Mouse (Mus musculus): ENCODE results near the gene Slc38a6.

Slc38a6 gene

GRCm38 (mm10) chr12:73286287-73287092 is at the start of gene Slc38a6, which contains the start of gene Trmt5:
TSS of gene Slc38a6 (plus strand) at chr12:73286779.
TSS of gene Trmt5 (minus strand) at chr12:73286710.
- DNase-seq, result peak; percentile 97

GRCm38 (mm10) chr12:73241960-73242359 is 44.6 kb upstream of the Slc38a6 start:
- peak; percentile 51 for DNase-seq

GRCm38 (mm10) chr12:73245687-73246086 is 40.9 kb upstream of the Slc38a6 start:
- DNase-seq, result no peak

GRCm38 (mm10) chr12:73255006-73255405 is 31.6 kb upstream of the Slc38a6 start:
- DNase-seq, result no peak

- DNase-seq, result no peak
Observed at GRCm38 (mm10) chr12:73259269-73259668, 27.3 kb upstream of the Slc38a6 start.

GRCm38 (mm10) chr12:73260339-73260738 is 26.2 kb upstream of the Slc38a6 start:
- DNase-seq, result no peak

GRCm38 (mm10) chr12:73265381-73265978 is 21.1 kb upstream of the Slc38a6 start:
- DNase-seq, result no peak

GRCm38 (mm10) chr12:73266597-73266996 is 20.0 kb upstream of the Slc38a6 start:
- no peak for DNase-seq

GRCm38 (mm10) chr12:73268497-73268896 is 18.1 kb upstream of the Slc38a6 start:
- DNase-seq, result peak; percentile 33

GRCm38 (mm10) chr12:73269531-73269930 is 17.0 kb upstream of the Slc38a6 start:
- DNase-seq, result no peak

GRCm38 (mm10) chr12:73269933-73270332 is 16.6 kb upstream of the Slc38a6 start:
- DNase-seq, result no peak

GRCm38 (mm10) chr12:73274921-73275320 is 11.7 kb upstream of the Slc38a6 start:
- DNase-seq, result no peak

- no peak for DNase-seq
Observed at GRCm38 (mm10) chr12:73287609-73288008, 1.0 kb downstream of the Slc38a6 start.

- DNase-seq, result no peak
Observed at GRCm38 (mm10) chr12:73288626-73289025, 2.0 kb downstream of the Slc38a6 start.

GRCm38 (mm10) chr12:73294884-73295283 is 8.3 kb downstream of the Slc38a6 start:
- no peak for DNase-seq

- no peak for DNase-seq
Observed at GRCm38 (mm10) chr12:73295505-73296140, 9.0 kb downstream of the Slc38a6 start.

- no peak for DNase-seq
Observed at GRCm38 (mm10) chr12:73298621-73299020, 12.0 kb downstream of the Slc38a6 start.

GRCm38 (mm10) chr12:73300531-73300930 is 14.0 kb downstream of the Slc38a6 start:
- no peak for DNase-seq

GRCm38 (mm10) chr12:73304636-73305035 is 18.1 kb downstream of the Slc38a6 start:
- DNase-seq, result no peak

GRCm38 (mm10) chr12:73307750-73308149 is 21.2 kb downstream of the Slc38a6 start:
- no peak for DNase-seq

- DNase-seq, result no peak
Observed at GRCm38 (mm10) chr12:73308711-73309110, 22.1 kb downstream of the Slc38a6 start.

GRCm38 (mm10) chr12:73317706-73318686 is 31.4 kb downstream of the Slc38a6 start:
- no peak for DNase-seq

- no peak for DNase-seq
Observed at GRCm38 (mm10) chr12:73324180-73324586, 37.6 kb downstream of the Slc38a6 start.

Data from embryo, embryonic 11 days (tissue).